Mouse (Mus musculus): ENCODE data around the gene Gab3. TPM values are rescaled to one million over a fixed set of nuclear protein-coding genes. Genes with fewer than 3 reads are reported as not detected.

Gene Gab3
- total RNA-seq (2015) (3.4 and 4.1 TPM in 2 replicates), total RNA-seq (2017) (2.0 and 2.5 TPM in 2 replicates)

- ATAC-seq (replicated peaks; ENCODE audit: poor library complexity) = peak; percentile 95
These were observed at the start of gene Gab3 for GRCm38 (mm10) chrX:75084774-75085508. TSS of gene Gab3 (minus strand) at chrX:75085458.

GRCm38 (mm10) chrX:75130467-75131160 lies 45.4 kb upstream of the Gab3 start, which contains the start of gene Mpp1:
TSS of gene Mpp1 (minus strand) at chrX:75131016.
- ATAC-seq (replicated peaks; ENCODE audit: poor library complexity) = peak; percentile 94

DNA sequence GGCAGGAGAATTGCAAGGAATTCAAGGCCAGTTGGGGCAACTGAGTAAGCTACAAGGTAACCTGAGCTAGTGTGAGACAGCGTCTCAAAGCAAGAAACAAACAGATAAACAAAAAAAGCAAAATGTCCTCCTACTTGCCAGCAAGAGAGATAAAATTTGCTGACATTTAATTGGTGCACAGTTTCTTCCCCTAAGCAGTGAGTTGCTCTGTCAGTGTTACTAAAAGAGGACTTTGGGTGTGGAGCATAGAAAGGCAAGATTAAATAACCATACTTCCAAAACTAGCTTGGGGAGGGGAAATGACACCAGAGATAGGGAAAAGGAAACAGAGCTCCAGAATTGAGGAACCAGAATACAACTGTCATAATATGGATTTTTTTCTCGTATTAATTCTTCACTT lies 44.2 kb upstream of the Gab3 start:
- ATAC-seq (replicated peaks; ENCODE audit: poor library complexity) = peak; percentile 35

GRCm38 (mm10) chrX:75128333-75128980 lies 43.2 kb upstream of the Gab3 start:
- ATAC-seq (replicated peaks; ENCODE audit: poor library complexity) = no peak

DNA sequence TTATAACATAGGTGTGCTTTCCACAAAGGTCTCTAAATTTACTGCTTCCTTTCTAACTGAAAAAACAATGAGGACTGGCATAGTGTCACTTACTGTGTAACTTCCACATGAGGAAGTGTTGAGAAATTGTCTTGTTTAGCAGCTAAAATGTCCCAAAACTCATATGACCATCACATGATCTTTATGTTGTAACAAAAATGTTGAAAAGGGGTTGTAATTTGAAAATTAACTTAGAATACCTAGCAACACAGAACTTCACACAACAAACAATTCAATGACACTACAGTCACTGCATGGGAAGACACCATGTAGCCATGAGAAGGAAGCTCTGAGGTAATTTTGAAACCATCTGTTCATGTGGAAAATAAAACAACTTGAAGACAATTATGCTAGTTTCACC lies 41.6 kb upstream of the Gab3 start:
- peak; percentile 30 for ATAC-seq (replicated peaks; ENCODE audit: poor library complexity)

DNA sequence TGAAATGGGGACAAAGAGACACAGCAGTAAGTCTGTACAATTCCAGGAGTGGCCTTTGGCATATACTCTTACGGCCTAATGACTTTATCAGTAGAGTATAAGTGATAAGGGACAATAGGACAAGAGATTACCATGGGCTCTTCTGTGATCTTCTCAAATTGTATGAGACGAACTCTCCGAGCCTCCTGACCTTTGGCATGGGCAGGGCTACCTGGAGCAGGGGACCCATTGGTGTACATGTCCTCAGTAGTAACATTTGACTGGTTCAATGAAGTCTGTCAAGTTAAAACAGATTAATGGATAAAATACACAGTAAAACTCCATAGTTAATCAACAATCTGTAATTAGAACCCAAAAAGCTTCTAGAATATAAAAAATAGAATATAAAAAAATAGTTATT lies 40.3 kb upstream of the Gab3 start:
- no peak for ATAC-seq (replicated peaks; ENCODE audit: poor library complexity)

DNA sequence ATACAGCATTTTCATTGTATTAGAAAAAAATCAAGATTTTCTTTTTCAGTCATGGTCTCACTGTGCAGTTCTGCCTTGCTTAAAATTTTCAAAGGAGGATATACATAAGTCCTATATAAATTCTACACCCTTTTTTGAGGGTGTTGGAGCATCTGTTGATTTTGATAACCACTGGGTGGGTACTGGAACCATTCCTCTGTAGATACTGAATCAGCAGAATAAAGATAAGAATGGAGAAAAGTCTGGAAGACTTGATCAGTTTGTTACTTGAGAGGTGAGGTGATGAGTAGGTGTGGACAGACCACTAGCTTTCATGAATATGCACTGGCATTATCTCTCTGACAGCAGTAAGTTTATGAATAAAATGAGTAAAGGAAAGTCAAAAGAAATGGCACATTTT lies 30.3 kb upstream of the Gab3 start:
- ATAC-seq (replicated peaks; ENCODE audit: poor library complexity) = peak; percentile 31; the same call in 1 of the 2 replicates

GRCm38 (mm10) chrX:75102293-75102692 lies 17.0 kb upstream of the Gab3 start:
- ATAC-seq (replicated peaks; ENCODE audit: poor library complexity) = peak; percentile 55

GRCm38 (mm10) chrX:75098799-75099198 lies 13.5 kb upstream of the Gab3 start:
- ATAC-seq (replicated peaks; ENCODE audit: poor library complexity) = no peak

DNA sequence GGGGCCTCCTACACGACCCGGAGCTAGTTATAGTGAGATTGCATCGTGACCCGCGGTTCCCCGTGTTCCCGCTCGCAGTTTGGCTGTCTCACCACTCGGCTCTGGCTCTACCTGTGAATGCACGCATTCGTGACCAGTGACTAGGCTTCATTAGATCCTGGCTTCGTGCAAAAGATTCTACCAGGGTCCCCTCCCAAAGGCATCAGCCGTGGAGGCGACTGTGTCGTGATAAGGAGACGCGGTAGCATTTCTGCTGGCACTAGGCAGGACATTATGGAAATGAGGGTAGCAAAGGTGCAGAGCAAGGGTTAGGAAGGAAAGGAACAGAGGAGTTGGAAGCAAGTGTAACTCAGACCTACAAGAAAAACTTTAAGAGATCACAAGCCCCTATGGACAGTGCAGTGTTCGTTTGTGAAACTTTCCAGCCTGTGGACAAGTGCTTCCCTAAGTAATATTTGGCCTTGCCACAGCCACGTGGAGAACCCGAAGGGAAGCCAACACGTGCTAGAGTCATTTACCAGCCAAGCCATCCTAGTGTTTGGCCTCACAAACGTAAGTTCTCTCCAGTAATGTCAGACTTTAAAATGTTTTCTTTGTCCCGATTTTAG lies 11.0 kb upstream of the Gab3 start:
- peak; percentile 16; the same call in 1 of the 2 replicates for ATAC-seq (replicated peaks; ENCODE audit: poor library complexity)

DNA sequence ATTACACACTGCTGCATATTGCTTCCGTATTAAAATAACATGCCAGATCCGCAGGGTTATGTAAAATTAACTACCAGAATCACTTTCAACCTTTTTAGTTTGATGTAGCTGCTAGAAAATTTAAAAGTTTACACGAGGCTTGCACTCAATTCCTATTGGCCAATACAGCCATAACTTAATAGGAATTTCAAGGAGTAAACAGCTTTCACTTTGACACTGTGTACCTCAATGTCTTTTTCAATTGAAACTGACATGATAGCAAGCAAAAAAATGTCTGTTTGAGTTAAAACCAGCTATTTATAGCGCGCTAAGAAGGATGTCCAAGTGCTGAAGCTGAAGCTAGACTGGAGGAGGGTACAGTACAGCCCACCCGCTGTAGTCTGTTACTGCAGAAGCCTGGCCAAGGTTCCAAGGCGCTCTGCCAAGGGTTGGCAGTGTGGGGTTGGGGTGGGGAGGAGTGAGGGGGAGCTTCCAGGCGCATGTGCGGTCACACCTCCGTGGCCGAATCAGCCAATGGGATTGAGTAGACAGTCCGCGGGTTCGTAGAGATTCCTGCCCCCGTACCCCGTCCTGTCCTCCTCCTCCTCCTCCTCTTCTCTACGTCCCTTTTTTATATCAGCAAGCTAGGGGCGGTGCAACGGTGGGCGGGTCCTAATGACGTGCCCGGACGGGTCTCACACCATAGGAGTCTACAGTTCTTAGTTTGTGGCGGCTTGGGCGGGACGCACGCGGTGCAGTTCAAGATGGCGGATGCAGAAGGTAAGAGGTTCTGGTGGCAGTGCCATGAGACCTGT lies 10.3 kb upstream of the Gab3 start, which contains the start of gene Dkc1:
TSS of gene Dkc1 (plus strand) at position 486 of the 794 bp plus-strand sequence.
- peak; percentile 96 for ATAC-seq (replicated peaks; ENCODE audit: poor library complexity)

DNA sequence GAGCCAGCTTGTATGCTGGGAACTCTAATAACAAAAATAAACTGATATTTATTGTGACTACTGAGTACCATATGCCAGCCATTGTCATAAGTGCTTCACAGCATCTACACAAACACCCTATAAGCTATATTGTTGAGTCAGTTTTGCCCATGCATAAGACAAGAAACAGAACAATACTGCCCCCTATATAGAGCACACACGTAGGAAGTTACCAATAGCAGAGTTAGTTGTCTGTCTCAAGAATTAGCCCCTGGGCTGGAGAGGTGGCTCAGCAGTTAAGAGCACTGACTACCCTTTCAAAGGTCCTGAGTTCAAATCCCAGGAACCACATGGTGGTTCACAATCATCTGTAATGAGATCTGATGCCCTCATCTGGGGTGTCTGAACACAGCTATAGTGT lies 396 bp upstream of the Gab3 start:
- ATAC-seq (replicated peaks; ENCODE audit: poor library complexity) = peak; percentile 45

GRCm38 (mm10) chrX:75083982-75084773 lies 1.1 kb downstream of the Gab3 start:
- peak; percentile 59 for ATAC-seq (replicated peaks; ENCODE audit: poor library complexity)

- peak; percentile 51 for ATAC-seq (replicated peaks; ENCODE audit: poor library complexity)
These were observed 2.9 kb downstream of the Gab3 start for GRCm38 (mm10) chrX:75082351-75082750.

- ATAC-seq (replicated peaks; ENCODE audit: poor library complexity) = peak; percentile 98
These were observed 29.0 kb downstream of the Gab3 start for GRCm38 (mm10) chrX:75056120-75056775.

GRCm38 (mm10) chrX:75046921-75047635 lies 38.2 kb downstream of the Gab3 start:
- ATAC-seq (replicated peaks; ENCODE audit: poor library complexity) = no peak

DNA sequence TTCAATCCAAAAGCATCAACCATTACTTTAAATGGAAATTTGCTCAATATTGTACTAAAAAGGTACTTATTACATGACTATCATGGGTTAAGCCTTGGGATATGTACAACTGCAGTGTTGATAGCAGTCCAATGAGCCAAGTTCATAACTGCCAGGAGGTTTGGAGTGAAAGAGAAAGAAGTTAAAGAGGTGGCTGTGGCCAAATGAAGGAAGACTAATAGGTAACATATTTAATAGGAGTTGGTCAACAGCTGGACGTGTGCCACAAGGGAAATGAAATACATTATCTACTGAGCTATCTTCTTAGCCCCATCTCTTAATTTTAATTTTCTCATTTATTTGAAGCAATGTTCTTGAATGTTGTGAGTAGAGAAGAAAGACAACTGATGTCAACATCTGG lies 39.3 kb downstream of the Gab3 start:
- no peak for ATAC-seq (replicated peaks; ENCODE audit: poor library complexity)

GRCm38 (mm10) chrX:75044595-75044994 lies 40.7 kb downstream of the Gab3 start:
- ATAC-seq (replicated peaks; ENCODE audit: poor library complexity) = no peak

All from megakaryocyte progenitor cell, adult 5-6 weeks (primary cell).